Comparison of ENCODE assay signal across 28 mouse cellular contexts in genomic region chr7:89523816-89524215, GRCm38 (mm10). TPM values are rescaled to one million over a fixed set of nuclear protein-coding genes. Genes with fewer than 3 reads are reported as not detected.
DNase-seq lines count a peak whose midpoint lies in the region; ATAC-seq lines count a peak whose summit lies in the region.
"Had no signal": no experiment of that assay in that cellular context is flagged by ENCODE, and none has a peak within 500 bp of the region (broad histone marks: within the 10 kb centered on the region; RNA-seq: fewer than 3 reads in every experiment).

No protein-coding gene starts in this region.

- H3K27ac ChIP-seq in forebrain, embryonic 14.5 days (ENCODE audit: low read depth, low read length): no peak overlapping the region
- H3K27ac ChIP-seq: embryonic facial prominence, embryonic 12.5 days; heart, embryonic 15.5 days; hindbrain, embryonic 10.5 days; hindbrain, embryonic 13.5 days; intestine, embryonic 15.5 days had no signal

- H3K4me1 ChIP-seq in forebrain, embryonic 14.5 days (ENCODE audit: control insufficient read depth, insufficient read depth, low read length): no peaks in the 10 kb centered on the region

- H3K9ac ChIP-seq in forebrain, embryonic 14.5 days (ENCODE audit: low read length): no peak overlapping the region
- H3K9ac ChIP-seq: embryonic facial prominence, embryonic 12.5 days; heart, embryonic 12.5 days; heart, embryonic 15.5 days; hindbrain, embryonic 13.5 days; intestine, embryonic 15.5 days had no signal

- 88% methylated on average over 4 of the region's 4 CpGs for WGBS in forebrain, embryonic 14.5 days

- no peak overlapping the region for H3K4me3 ChIP-seq in forebrain, embryonic 14.5 days (ENCODE audit: low read depth, low read length)
- H3K4me3 ChIP-seq: embryonic facial prominence, embryonic 12.5 days; heart, embryonic 12.5 days; heart, embryonic 15.5 days; hindbrain, embryonic 10.5 days; hindbrain, embryonic 13.5 days; intestine, embryonic 15.5 days had no signal

- H3K9me3 ChIP-seq in forebrain, embryonic 14.5 days (replicated peaks; ENCODE audit: control insufficient read depth, low read length): no peaks in the 10 kb centered on the region
- H3K9me3 ChIP-seq: embryonic facial prominence, embryonic 12.5 days; G1E; heart, embryonic 12.5 days; heart, embryonic 15.5 days; hindbrain, embryonic 13.5 days; intestine, embryonic 15.5 days had no signal

- peak; percentile 47; the same call in 1 of the 2 replicates for ATAC-seq in frontal cortex, adult (ENCODE audit: low TSS enrichment)
- ATAC-seq in forebrain, embryonic 14.5 days: no peak
- ATAC-seq: forebrain, embryonic 16.5 days; hindbrain, embryonic 16.5 days; intestine, embryonic 15.5 days had no signal

- H3K4me2 ChIP-seq in forebrain, embryonic 14.5 days (ENCODE audit: low read length): no peak overlapping the region
- H3K4me2 ChIP-seq: embryonic facial prominence, embryonic 12.5 days; heart, embryonic 12.5 days; heart, embryonic 15.5 days; hindbrain, embryonic 13.5 days; intestine, embryonic 15.5 days had no signal

- no peaks in the 10 kb centered on the region for H3K36me3 ChIP-seq in forebrain, embryonic 14.5 days (ENCODE audit: control insufficient read depth, insufficient read depth, low read length)
- H3K36me3 ChIP-seq: embryonic facial prominence, embryonic 12.5 days; G1E; heart, embryonic 12.5 days; heart, embryonic 15.5 days; hindbrain, embryonic 10.5 days; hindbrain, embryonic 13.5 days; intestine, embryonic 15.5 days had no signal

- no peaks in the 10 kb centered on the region for H3K27me3 ChIP-seq in forebrain, embryonic 14.5 days (replicated peaks; ENCODE audit: control insufficient read depth, insufficient read depth, low read length)
- H3K27me3 ChIP-seq: embryonic facial prominence, embryonic 12.5 days; heart, embryonic 12.5 days; heart, embryonic 15.5 days; intestine, embryonic 15.5 days had no signal

- no peak for DNase-seq in frontal cortex, postnatal 36 days (ENCODE audit: low spot score in 2 of 2)
- peak; percentile 13 for DNase-seq in A20 (ENCODE audit: low read depth, low spot score)
- DNase-seq in NIH3T3 (ENCODE audit: low read depth): peak; percentile 64
- peak; percentile 60 for DNase-seq in fibroblast of lung, adult 2 months (ENCODE audit: low read depth)
- no peak for DNase-seq in cerebellum, adult 11-12 months
- no peak for DNase-seq in left cerebral cortex, adult 9 months (ENCODE audit: low spot score in 2 of 2)
- no peak for DNase-seq in forebrain, embryonic 14.5 days (ENCODE audit: low spot score)
- DNase-seq: adrenal gland, adult 2 months; adrenal gland, postnatal 14 days; cerebellum, adult 18-20 months; cerebellum, adult 9-10 months; cerebellum, postnatal 14 days; gastrocnemius, postnatal 25 days; heart, adult 18-20 months; heart, postnatal 10 days; heart, postnatal 36 days; kidney, adult 11 months; kidney, adult 9 months had no signal

RNA-seq across cellular contexts. Expression of gene Prss23, which starts 3.2 kb away (rescaled TPM):
- polyA plus RNA-seq in forebrain, embryonic 14.5 days (2014; fragmentation: Nextera tagmentation; extraction: Ambion mirVana): 13.0 and 13.8 TPM in 2 replicates
- polyA plus RNA-seq: G1E had no signal

Comparison
In these comparisons a context has a peak if more than half of its experiments do, and no peak if none do; other contexts are left out.
1. DNase-seq: peak in A20 (single experiment), NIH3T3 (single experiment) and fibroblast of lung, adult 2 months (single experiment); none in frontal cortex, postnatal 36 days (0 of 2), cerebellum, adult 11-12 months (single experiment), left cerebral cortex, adult 9 months (0 of 2) and forebrain, embryonic 14.5 days (single experiment).